Mouse (Mus musculus) right cerebral cortex, postnatal 36 days (tissue): ENCODE data around the gene Igf2bp2.
A peak's percentile ranks its signal among the peaks of the same experiment; 100 is the strongest.

Experiments
- DNase-seq, 2 experiments: peaks; one replicate each; pipeline ENCODE4 v3.0.0; 2022; ENCODE audit warnings: low spot score in 2 of 2, mixed read lengths in 1 of 2

The Igf2bp2 gene

GRCm38 (mm10) chr16:22149076-22149475 lies 14.0 kb downstream of the Igf2bp2 start:
- no peak for DNase-seq

- DNase-seq: no peak
Measured at GRCm38 (mm10) chr16:22147131-22147530, 16.0 kb downstream of the Igf2bp2 start.

GRCm38 (mm10) chr16:22146071-22146470 lies 17.0 kb downstream of the Igf2bp2 start:
- DNase-seq: no peak

GRCm38 (mm10) chr16:22144490-22144889 lies 18.6 kb downstream of the Igf2bp2 start:
- no peak for DNase-seq

- no peak for DNase-seq
Measured at GRCm38 (mm10) chr16:22140861-22141260, 22.2 kb downstream of the Igf2bp2 start.

- no peak for DNase-seq
Measured at GRCm38 (mm10) chr16:22139821-22140220, 23.3 kb downstream of the Igf2bp2 start.

- DNase-seq: no peak
Measured at GRCm38 (mm10) chr16:22136198-22136597, 26.9 kb downstream of the Igf2bp2 start.

- DNase-seq: no peak
Measured at GRCm38 (mm10) chr16:22131321-22131720, 31.8 kb downstream of the Igf2bp2 start.

- no peak for DNase-seq
Measured at GRCm38 (mm10) chr16:22129511-22129910, 33.6 kb downstream of the Igf2bp2 start.

- no peak for DNase-seq
Measured at GRCm38 (mm10) chr16:22128595-22128994, 34.5 kb downstream of the Igf2bp2 start.

GRCm38 (mm10) chr16:22127806-22128205 lies 35.3 kb downstream of the Igf2bp2 start:
- no peak for DNase-seq

GRCm38 (mm10) chr16:22126936-22127335 lies 36.2 kb downstream of the Igf2bp2 start:
- DNase-seq: no peak

- no peak for DNase-seq
Measured at GRCm38 (mm10) chr16:22124325-22124918, 38.7 kb downstream of the Igf2bp2 start.

GRCm38 (mm10) chr16:22123658-22124057 lies 39.4 kb downstream of the Igf2bp2 start:
- no peak for DNase-seq

GRCm38 (mm10) chr16:22121109-22121508 lies 42.0 kb downstream of the Igf2bp2 start:
- peak; percentile 20 to 22 for DNase-seq

GRCm38 (mm10) chr16:22119524-22119923 lies 43.6 kb downstream of the Igf2bp2 start:
- DNase-seq: no peak

- DNase-seq: peak; percentile 6 to 55
Measured at GRCm38 (mm10) chr16:22118716-22119501, 44.2 kb downstream of the Igf2bp2 start.

GRCm38 (mm10) chr16:22118151-22118550 lies 44.9 kb downstream of the Igf2bp2 start:
- no peak for DNase-seq

- DNase-seq: no peak
Measured at GRCm38 (mm10) chr16:22116748-22117147, 46.4 kb downstream of the Igf2bp2 start.

GRCm38 (mm10) chr16:22116058-22116457 lies 47.0 kb downstream of the Igf2bp2 start:
- DNase-seq: no peak

GRCm38 (mm10) chr16:22110036-22110435 lies 53.1 kb downstream of the Igf2bp2 start:
- DNase-seq: no peak

GRCm38 (mm10) chr16:22109159-22109558 lies 53.9 kb downstream of the Igf2bp2 start:
- DNase-seq: no peak

- DNase-seq: peak in 1 of 2 experiments; percentile 7
Measured at GRCm38 (mm10) chr16:22107897-22108516, 55.1 kb downstream of the Igf2bp2 start.
